Mouse (Mus musculus) testis, postnatal 10 days (tissue): ENCODE measurements around the gene Grik4.
A peak's percentile ranks its signal among the peaks of the same experiment; 100 is the strongest.

Source experiments
- DNase-seq: peaks from one replicate; pipeline ENCODE4 v3.0.0; 2021; ENCODE audit warnings: low spot score

Gene Grik4

DNA sequence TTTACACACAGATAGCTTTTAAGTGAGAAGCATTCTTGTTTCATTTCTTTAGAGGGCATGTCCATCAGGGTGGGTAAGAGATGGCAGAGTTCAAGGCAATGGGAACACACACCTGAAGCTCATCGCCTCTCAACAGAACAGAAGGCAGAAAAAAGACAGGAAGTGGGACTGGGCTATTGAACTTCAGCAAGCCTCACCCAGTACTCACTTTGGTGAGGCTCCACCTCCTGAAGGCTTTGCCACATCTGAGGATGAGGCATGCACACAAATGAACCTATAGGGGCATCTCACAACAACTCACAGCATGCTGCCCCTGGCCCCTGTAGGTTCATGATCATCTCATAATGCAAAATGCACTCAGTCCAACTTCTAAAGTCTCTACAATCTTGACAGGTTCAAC, 456.2 kb downstream of the Grik4 start:
- DNase-seq: no peak

DNA sequence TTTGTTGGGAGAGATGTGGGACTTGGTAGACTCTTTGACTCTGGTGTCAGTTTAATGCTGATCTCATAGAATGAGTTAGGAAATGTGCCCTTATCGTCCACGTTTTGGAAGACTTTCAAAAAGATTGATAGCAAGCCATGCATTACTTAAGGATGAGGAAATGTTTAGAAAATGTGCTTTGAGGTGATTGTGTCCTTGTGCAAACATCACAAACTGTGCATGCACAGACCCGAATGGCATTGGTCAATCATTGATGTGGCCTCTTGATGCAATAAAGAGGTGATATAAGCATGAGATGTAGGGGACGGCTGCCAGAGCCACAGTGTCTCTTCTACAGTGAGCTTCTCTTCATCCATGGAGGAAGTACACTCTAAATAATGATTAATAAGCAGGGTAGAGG, 457.4 kb downstream of the Grik4 start:
- no peak for DNase-seq

DNA sequence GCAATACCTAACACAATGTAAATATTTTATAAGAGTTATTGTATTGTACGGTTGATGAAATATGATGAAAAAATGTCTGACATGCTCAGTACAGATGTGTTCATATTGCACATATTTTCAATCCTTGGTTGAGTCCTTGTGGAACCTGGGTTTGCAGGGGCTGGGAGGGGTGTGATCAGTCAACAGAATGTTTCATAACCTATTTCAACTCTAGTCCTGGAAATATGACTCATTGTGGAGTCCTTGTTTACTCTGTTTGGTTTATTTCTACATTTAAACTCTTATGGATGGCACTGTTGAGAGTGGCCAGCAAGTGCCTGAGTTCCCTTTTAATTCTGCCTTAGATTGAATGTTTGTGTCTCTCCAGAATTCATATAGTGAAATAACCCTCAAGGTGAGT, 459.6 kb downstream of the Grik4 start:
- no peak for DNase-seq

DNA sequence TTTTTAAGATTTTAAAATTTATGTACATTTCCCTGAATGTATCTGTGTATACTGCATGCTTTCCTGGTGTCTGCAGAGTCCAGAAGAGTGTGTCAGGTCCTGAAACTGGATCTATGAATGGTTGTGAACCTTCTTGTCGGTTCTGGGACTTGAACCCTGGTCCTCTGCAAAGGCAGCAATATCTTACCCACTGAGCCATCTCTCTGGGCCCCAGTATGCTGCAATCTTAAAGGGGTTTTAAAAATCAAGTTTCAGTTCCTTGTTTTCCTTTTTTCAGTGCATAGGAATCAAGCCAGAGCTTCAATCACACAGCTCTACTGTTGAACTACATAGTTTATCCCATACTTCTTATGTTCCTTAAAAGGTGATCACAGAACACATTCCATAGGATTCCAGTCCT, 461.3 kb downstream of the Grik4 start:
- no peak for DNase-seq

DNA sequence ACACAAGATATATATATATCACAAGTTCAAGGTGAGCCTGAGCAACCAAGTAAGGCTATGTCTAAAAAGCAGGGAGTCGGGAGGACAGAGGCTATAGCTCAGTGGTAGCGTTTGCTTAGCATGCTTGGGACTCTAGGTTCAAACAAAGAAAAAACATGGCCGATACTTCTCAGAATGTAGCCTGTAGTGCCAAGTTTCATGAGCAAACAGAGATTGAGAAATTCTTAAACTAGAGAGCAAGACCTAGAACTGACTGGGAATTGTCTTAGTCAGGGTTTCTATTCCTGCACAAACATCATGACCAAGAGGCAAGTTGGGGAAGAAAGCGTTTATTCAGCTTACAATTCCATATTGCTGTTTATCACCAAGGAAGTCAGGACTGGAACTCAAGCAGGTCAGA, 468.1 kb downstream of the Grik4 start:
- no peak for DNase-seq

DNA sequence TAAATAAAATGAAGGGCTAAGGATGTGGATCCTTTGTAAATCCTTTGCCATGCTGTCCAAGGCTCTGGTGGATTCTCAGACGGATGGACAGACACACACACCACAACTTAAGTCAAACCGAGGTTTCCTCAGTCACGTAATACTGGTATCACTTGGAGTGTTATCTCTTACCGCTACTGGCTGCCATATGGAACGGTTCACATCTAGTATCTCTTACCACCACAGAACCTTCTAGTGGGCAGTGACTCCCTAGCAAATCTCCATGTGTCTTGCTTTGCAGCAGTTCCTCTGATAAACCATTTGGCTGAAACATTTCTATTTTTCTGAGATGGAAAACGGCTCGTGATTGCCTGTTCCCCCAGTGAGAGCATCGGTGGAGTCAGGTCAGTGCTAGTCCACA, 470.0 kb downstream of the Grik4 start:
- DNase-seq: no peak

DNA sequence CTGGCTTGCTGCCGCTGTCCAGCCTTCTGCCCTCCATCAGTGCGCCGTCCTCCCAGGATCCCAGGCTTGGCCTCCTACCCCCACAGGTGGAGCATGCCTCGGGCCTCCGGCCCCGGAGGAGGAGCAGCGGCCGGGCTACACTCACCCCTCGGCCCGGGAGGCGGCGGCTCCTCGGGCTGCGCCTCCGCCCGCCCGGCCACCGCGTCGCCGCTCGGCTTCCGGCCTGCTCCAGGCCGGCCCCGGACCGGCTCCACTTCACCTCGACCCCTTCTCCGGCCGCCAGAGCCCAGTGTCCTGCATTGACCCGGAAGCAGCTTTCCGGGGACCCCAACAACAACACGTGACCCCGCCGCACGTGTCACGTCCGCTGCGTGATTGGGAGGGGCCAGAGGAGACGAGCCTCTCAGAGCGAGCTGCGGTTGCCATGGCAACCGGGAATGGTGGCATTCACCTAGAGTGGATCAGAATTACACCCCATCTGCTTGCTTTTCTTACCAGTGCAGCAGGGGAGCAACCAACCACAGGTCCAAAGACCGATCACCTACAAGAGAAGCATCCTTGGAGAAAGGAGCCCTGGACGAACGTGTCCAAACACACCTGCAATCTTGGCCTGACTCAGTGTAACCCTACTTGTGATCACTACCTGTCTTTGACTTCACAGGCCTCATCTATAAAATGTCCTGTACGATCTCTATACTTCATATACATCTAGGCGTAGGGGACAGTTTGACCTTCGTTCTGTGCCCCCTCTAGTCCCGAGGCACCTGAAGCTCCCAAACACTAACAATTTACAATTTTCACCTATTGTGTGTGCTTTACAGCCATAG, 472.2 kb downstream of the Grik4 start:
- DNase-seq: peak; percentile 94

DNA sequence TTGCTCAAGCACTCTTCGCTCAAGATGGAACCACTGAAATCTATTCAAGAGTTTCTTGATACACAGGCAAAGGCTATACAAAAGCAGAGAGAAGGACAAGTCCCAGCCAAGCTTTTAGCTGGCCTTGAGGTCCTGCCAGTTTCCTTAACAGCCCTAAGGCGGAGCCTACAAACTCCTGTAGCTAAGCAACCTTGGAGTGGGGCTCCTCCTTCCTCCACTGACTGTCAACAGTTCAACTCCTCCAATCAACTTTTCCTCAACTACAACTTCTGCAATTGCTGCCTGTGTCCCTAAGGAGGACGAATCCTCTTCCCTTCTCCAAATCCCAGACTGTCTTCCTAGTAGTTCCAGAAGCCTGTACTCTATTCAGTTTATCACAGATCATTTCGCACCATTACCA, 473.1 kb downstream of the Grik4 start:
- DNase-seq: peak; percentile 65

DNA sequence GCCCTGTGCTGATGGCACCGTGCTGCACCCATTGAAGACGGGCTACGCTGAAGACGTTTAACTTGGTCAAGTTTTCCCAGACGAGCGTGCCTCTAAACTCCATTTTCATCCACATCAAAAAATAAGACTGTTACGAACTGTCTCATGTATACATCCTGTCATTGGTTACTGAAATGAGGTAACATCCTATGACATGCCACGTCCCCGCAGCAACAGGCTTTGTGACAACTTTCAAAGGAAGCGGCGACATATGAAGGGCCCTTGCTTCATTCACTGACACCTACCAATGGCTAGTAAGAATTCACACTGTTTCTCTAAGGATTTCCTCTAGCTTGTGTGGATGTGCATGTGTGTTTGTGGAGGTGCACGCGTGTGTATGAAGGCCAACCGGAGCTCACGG, 475.0 kb downstream of the Grik4 start:
- no peak for DNase-seq

DNA sequence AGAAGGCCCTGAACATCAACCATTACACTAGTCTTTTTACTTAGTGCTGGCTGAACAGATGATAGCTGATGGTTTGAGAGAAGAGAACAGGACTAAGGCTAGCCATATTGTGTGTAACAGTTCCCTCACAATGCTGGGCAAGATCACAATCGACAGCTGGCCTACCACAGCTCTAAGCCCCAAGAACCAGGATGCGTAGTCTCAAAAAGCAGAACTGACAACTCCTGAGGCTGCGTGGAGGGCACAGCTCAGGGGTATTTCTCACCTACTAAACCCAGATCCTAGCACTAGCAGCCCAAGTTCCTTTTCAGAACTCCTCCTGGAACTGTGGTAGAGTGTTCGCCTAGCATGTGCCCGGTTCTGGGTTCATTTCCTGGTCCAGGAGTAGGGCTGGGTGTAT, 475.9 kb downstream of the Grik4 start:
- DNase-seq: no peak
